Mouse (Mus musculus) forelimb bud, embryonic 11.5 days (tissue): ENCODE measurements at regions not wholly inside any gene's neighbourhood (a gene's known extent, or its start where the extent isn't known, plus 50 kb on each side); places are given as distances from the start of the nearest gene placed in this dataset.

Experiments used
- DNase-seq: peaks from one replicate; pipeline ENCODE4 v3.0.0-alpha.2; 2012; ENCODE audit warnings: low read depth, low spot score

DNA sequence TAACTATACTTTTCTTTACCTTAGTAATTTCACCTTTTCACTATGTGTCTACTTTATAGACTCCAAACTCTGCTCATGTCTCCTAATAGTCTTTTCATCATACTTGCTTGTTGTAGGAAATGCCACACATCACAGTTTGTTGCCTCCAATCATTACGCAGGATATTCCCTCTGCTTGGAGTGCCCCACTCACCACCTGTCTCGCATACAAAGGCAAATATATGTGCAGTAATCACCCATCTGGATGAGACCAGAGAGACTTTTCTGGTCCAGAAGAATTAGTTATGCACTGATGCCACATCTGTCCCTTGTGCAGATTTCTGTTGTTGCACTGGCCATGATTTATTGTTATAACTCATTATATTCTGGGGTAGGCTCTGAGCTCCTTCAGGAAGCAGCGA lies 293.9 kb upstream of the Alcam start:
- no peak for DNase-seq

DNA sequence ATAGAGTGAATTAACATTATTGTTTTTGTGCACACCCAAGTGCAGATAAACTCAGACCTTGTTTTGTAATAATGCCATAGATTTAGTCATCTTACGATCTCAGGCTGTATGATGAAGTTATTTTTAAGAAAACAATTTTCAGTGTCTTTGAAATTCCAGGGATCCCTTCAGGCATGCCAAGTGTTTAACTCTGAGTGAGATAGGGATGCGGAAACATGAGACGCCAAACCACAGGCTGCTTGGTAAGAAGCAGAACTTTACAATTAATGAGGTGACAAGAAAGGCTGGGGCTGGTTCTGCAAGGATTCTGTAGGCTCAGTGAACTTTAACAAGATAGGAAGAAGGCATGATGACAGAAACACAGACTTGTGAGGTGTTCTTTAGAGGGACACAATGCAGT lies 292.3 kb upstream of the Alcam start:
- peak; percentile 29 for DNase-seq

DNA sequence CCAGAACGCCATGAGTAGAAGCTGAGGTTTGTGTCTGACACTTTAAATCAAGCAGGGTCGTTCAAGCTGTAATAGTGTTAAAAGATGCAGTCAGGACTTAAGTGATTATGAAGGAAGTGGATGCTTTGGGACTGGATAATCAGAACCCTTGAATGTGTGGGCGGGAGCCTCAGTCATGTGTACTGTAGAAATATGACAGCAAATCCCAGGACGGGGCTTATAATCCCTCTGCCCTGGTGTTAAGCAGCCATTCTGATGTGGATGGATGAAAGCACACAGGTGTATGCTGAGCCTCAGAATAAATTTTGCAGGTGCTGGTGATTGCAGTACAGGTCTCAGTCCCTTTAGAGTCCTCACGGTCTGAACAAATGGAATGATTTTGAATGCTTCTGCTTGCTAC lies 290.8 kb upstream of the Alcam start:
- DNase-seq = no peak

DNA sequence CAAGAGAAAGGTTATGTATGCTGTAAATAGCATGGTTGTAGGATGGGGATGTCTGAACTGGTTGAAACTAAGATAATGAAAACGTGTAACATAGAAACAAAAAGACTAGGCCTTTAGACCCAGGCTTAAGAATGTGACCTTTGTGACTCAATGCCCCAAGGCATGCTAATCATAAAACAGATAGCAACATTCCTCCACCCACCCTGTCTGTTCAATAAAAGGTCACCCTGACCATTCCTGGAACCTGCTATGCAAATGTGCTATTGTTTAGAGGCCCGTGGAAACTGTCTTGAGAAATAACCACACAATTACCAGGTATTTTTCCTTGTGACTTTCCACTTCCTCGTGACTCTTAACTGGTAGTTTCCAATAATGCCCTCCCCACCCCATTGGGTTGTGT lies 288.3 kb upstream of the Alcam start:
- no peak for DNase-seq

DNA sequence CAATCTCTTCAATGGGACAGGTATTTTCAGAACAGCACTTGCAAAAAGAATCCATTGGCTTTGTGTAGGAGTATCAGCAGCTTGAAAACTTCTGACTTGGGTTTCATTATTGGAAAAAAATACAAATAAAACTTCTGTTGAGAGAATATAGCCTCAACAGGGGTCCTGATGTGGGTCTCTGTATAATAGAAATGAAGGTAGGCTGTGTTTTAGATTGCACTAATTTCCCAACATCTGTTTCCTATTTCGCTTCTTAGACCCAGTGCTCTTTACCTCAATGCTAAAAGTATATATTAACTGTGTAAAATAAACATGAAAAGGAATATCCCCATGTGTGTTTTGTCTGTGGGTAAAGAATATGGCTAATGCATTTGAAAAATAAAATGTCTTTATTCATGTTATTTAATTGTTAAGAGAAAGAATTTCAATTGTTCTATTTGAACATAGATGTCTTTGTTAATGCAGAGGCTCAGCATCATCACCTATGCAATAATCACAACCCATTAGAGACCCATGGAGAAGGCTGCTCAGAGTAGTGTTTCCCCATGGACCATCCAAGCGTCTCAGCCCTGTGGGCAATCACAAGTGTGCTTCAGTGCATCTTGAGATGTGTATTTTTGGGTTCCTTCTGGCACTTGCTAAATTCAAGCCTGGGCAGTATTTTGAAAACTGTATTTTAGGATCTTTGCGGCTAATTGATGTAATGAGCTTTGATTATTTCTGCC lies 272.4 kb upstream of the Alcam start:
- peak; percentile 37 for DNase-seq

DNA sequence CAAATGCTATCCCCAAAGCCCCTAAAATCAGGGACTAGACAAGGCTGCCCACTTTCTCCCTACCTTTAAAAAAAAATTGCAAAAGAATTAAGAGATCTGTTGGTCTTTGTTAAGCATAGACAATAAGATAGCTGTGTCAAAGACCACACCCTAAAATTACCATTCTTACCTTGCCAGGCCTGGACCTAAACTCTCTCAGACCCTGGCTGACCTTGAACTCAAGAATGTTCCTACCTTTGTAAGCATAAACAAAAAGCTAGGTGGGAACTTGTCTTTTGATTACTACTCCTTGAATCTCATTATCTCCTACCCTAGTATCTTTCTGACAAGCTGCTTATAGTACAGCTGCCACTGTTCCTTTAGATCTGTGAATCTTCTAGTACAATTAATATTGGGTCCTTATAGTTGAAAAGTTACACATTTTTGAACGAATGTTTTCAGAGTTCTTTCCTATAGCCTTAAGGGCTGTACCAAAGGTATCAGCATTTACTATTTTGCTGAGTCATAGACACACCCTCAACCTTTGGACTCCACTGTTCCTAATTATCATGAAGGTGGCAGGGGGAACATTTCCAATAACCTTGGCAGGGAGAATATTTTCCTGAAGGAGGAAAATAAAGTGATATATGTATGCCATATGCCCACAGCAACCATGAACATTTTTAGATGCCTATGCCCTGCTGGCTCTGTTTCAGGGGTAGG lies 264.5 kb upstream of the Alcam start:
- DNase-seq = no peak

DNA sequence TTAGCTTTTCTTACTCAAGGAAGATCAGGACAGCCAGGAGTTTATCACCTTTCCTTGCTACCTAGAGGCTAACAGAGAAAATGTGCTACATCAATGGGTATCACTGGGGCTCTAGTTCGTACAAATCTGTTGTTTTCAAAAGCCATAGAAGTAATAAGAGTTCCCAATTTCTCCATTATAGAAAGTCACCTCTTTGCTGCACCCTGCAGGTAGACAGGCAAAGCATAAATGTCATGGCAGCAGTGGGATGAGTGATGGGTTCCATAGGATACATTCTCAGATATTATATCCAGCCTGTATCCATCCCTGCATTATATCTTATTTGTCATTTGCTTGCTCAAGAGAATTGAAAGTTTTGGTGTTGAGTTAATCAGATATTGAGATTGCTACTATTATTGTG lies 236.4 kb upstream of the Alcam start:
- DNase-seq = no peak

DNA sequence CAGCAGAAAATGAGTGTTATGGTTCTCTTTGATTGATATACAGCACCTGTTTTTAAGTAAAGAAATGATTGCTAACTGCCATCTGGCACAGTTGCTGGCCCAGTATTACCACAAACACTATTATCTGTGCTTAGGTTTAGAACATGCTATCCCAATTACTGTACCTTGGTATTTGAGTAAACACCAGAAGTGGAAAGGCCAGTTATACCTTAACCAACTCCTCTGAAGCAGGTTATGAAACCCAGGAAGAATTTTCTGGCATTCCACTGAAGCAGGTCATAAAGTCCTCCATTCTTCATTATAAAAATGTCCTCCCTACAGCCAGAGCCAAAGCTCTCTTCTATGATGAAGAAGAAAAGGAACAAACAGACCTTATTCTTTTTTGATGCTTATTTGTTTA lies 201.0 kb upstream of the Alcam start:
- no peak for DNase-seq
